10 mouse cellular contexts compared by ENCODE assay signal in the genomic region with DNA sequence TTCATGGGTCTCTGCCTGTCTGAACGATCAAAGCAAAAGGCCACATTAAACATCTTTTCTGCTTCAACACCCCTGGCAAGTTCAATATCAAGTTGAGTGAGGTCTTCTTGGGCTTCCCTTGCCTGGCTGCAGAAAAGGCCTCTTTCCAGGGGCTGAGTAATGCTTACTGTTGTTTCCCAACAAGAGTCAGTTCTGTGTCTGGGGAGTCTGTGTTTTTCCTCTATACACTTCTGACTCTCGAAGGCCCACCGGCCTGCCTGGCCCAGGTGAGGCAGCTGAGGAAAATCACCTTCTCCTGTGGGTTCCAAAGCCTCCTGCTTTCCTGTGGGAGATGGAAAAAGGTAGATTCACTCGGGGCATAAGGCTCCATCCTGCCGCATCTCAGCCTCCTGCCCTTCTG.
DNase-seq lines count a peak whose midpoint lies in the region; ATAC-seq and TF ChIP-seq lines count a peak whose summit lies in the region.
"Had no signal": no experiment of that assay in that cellular context is flagged by ENCODE, and none has a peak within 500 bp of the region (broad histone marks: within the 10 kb centered on the region; RNA-seq: fewer than 3 reads in every experiment).

No protein-coding gene starts in this region.

- no peak overlapping the region for H3K4me2 ChIP-seq in intestine, embryonic 14.5 days (ENCODE audit: low read length)
- H3K4me2 ChIP-seq in intestine, postnatal 0 days (replicated peaks; ENCODE audit: low read depth), result no peak overlapping the region
- H3K4me2 ChIP-seq in heart, embryonic 15.5 days, result no peak overlapping the region
- H3K4me2 ChIP-seq: hindbrain, embryonic 14.5 days had no signal

- peak overlapping the region; percentile 36 for H3K27ac ChIP-seq in intestine, embryonic 14.5 days (ENCODE audit: low read depth)
- no peak overlapping the region for H3K27ac ChIP-seq in intestine, postnatal 0 days (ENCODE audit: low read depth, low read length)
- H3K27ac ChIP-seq in heart, embryonic 15.5 days, result peak overlapping the region; percentile 40; the same call in 1 of the 2 replicates
- H3K27ac ChIP-seq: hindbrain, embryonic 14.5 days had no signal

- no peak overlapping the region for H3K9ac ChIP-seq in intestine, embryonic 14.5 days (ENCODE audit: low read length)
- no peak overlapping the region for H3K9ac ChIP-seq in intestine, postnatal 0 days (ENCODE audit: low read depth, low read length)
- H3K9ac ChIP-seq in heart, embryonic 15.5 days, result no peak overlapping the region
- H3K9ac ChIP-seq: hindbrain, embryonic 14.5 days had no signal

- TF ChIP-seq CTCF in intestine, postnatal 0 days (IDR thresholded peaks at IDR 0.05; ENCODE audit: low read depth), result no peak

- H3K27me3 ChIP-seq in intestine, embryonic 14.5 days (replicated peaks; ENCODE audit: control insufficient read depth, insufficient read depth, low read length), result no peaks in the 10 kb centered on the region
- H3K27me3 ChIP-seq in intestine, postnatal 0 days (replicated peaks; ENCODE audit: control insufficient read depth, insufficient read depth, low read length), result no peaks in the 10 kb centered on the region
- H3K27me3 ChIP-seq in heart, embryonic 15.5 days, result no peaks in the 10 kb centered on the region

- no peak for ATAC-seq in intestine, embryonic 14.5 days (replicated peaks; ENCODE audit: low FRiP score, low TSS enrichment, low read depth)
- ATAC-seq in intestine, postnatal 0 days, result no peak
- ATAC-seq in heart, embryonic 15.5 days (replicated peaks; ENCODE audit: insufficient number of reproducible peaks, insufficient read depth, low FRiP score, low read depth), result no peak
- ATAC-seq in activated CD4-positive, CD25-positive, alpha-beta regulatory T cell, adult 4 months, result no peak

- 81% methylated on average over 5 of the region's 5 CpGs for WGBS in intestine, embryonic 14.5 days
- WGBS in intestine, postnatal 0 days, result 83% methylated on average over 5 of the region's 5 CpGs
- WGBS in heart, embryonic 15.5 days, result 84% methylated on average over 5 of the region's 5 CpGs

- H3K4me3 ChIP-seq in intestine, embryonic 14.5 days (ENCODE audit: low read depth, low read length), result no peak overlapping the region
- H3K4me3 ChIP-seq in intestine, postnatal 0 days (ENCODE audit: low read depth, low read length), result no peak overlapping the region
- H3K4me3 ChIP-seq in heart, embryonic 15.5 days, result no peak overlapping the region

- H3K9me3 ChIP-seq in intestine, embryonic 14.5 days (ENCODE audit: control insufficient read depth, low read length), result no peaks in the 10 kb centered on the region
- H3K9me3 ChIP-seq in intestine, postnatal 0 days (ENCODE audit: control insufficient read depth), result no peaks in the 10 kb centered on the region
- H3K9me3 ChIP-seq in heart, embryonic 15.5 days (replicated peaks), result no peaks in the 10 kb centered on the region

- H3K36me3 ChIP-seq in intestine, embryonic 14.5 days (ENCODE audit: control insufficient read depth, insufficient read depth, low read length), result no peaks in the 10 kb centered on the region
- no peaks in the 10 kb centered on the region for H3K36me3 ChIP-seq in intestine, postnatal 0 days (ENCODE audit: control insufficient read depth, insufficient read depth)
- H3K36me3 ChIP-seq in heart, embryonic 15.5 days, result no peaks in the 10 kb centered on the region

- peaks cover 9% of the 10 kb centered on the region; the same call in 1 of the 2 replicates for H3K4me1 ChIP-seq in intestine, embryonic 14.5 days (replicated peaks; ENCODE audit: control insufficient read depth, insufficient read depth, low read length)
- no peaks in the 10 kb centered on the region for H3K4me1 ChIP-seq in intestine, postnatal 0 days (replicated peaks; ENCODE audit: control insufficient read depth, insufficient read depth, low read length)
- H3K4me1 ChIP-seq in heart, embryonic 15.5 days (replicated peaks), result peaks cover 12% of the 10 kb centered on the region

- no peak for DNase-seq in intestine, embryonic 14.5 days (ENCODE audit: low spot score)
- peak; percentile 1 for DNase-seq in ovary, postnatal 10 days (ENCODE audit: low spot score)
- DNase-seq in ovary, postnatal 14 days (ENCODE audit: low spot score), result no peak
- no peak for DNase-seq in spleen, adult 18-20 months
- DNase-seq: cerebellum, adult 9-10 months; thymus, postnatal 4 days had no signal
